Mouse (Mus musculus) limb, embryonic 12.5 days (tissue): ENCODE measurements at regions not wholly inside any gene's neighbourhood (a gene's known extent, or its start where the extent isn't known, plus 50 kb on each side); places are given as distances from the start of the nearest gene placed in this dataset.

Experiments
- ATAC-seq: fragments of 200-750 bp; cut with Nextera tagmentation; 2 replicates; pipeline ENCODE4 v1.8.0; 2017; ENCODE audit warnings: low read depth, moderate TSS enrichment; ENCODE audit not compliant: insufficient number of reproducible peaks, insufficient read depth, low FRiP score, low TSS enrichment
- H3K27ac ChIP-seq: fragments of 300-500 bp; sonication (generic); 2 replicates; pipeline ENCODE4 v1.5.1; 2016; ENCODE audit warnings: mild to moderate bottlenecking, moderate library complexity
- H3K27me3 ChIP-seq: fragments of 300-500 bp; sonication (generic); 2 replicates; pipeline ENCODE4 v1.6.1; 2016; ENCODE audit warnings: mild to moderate bottlenecking, moderate library complexity
- H3K36me3 ChIP-seq: fragments of 300-500 bp; sonication (generic); 2 replicates; pipeline ENCODE4 v1.6.1; 2016; ENCODE audit warnings: mild to moderate bottlenecking, moderate library complexity
- H3K4me1 ChIP-seq: fragments of 300-500 bp; sonication (generic); replicated peaks from 2 replicates; pipeline ENCODE4 v1.6.1; 2016
- H3K4me2 ChIP-seq: fragments of 300-500 bp; sonication (generic); 2 replicates; pipeline ENCODE4 v1.6.1; 2016; ENCODE audit warnings: mild to moderate bottlenecking, moderate library complexity
- H3K4me3 ChIP-seq: fragments of 300-500 bp; sonication (generic); replicated peaks from 2 replicates; pipeline ENCODE4 v1.5.1; 2016; ENCODE audit warnings: mild to moderate bottlenecking
- H3K9ac ChIP-seq: fragments of 300-500 bp; sonication (generic); replicated peaks from 2 replicates; pipeline ENCODE4 v1.6.1; 2016; ENCODE audit warnings: mild to moderate bottlenecking, moderate library complexity
- H3K9me3 ChIP-seq: fragments of 300-500 bp; sonication (generic); 2 replicates; pipeline ENCODE4 v1.6.1; 2016; ENCODE audit warnings: mild to moderate bottlenecking, moderate library complexity
- WGBS: fragments of 180-500 bp; shearing (Covaris S2); methylation state at CpG from one replicate; pipeline ENCODE4 v1.1.7; 2016; 5-methylcytosine and 5-hydroxymethylcytosine counted together

DNA sequence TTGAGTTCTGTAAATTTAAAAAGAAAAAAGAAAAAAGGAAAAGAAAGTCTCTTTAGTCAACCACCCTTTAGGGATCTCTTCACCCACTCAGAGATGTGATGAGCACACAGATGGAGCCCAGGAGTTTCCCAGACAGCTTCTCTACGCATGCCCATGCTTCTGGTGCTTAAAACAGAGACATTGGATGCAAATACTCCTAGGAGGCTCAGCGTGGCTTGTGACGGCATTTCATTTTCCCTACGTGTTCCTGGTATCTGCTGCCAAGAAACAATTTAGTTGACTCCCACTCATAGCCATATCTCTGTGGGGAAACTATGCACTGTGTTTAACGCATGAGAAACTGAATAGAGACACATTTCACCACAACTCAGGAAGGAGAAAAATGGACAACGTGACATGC is 345.6 kb upstream of the Nr2f2 start:
- no peak overlapping the region for H3K4me3 ChIP-seq
- no peak overlapping the region for H3K4me2 ChIP-seq
- H3K9ac ChIP-seq, result no peak overlapping the region
- H3K27ac ChIP-seq, result no peak overlapping the region
- no peaks in the 10 kb centered on the region for H3K9me3 ChIP-seq
- H3K36me3 ChIP-seq, result no peaks in the 10 kb centered on the region
- WGBS, result 89% methylated on average over 6 of the region's 6 CpGs
- no peaks in the 10 kb centered on the region for H3K4me1 ChIP-seq
- ATAC-seq, result no peak
- no peaks in the 10 kb centered on the region for H3K27me3 ChIP-seq

DNA sequence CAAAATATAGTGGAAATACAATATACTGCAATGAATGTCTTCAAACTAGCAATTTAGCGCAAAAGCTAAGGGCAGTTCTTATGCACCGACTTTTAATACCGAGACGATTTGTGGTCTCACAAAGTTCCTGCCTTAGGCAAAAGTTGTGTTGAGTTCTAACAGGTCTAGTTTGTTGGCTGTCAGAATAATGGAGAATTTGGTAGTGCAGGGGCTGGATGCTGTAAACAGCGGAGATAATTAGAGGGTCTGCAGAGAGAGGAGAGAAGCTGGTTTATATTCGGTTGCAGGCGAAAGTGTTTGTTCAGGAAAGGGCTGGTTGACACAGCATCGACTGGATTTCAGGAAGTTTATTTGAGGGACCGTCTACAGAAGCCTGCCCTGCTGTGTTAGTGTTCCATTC is 339.7 kb upstream of the Nr2f2 start:
- WGBS, result 34% methylated on average over 9 of the region's 9 CpGs
- Histone ChIP-seq H3K27me3 (no peaks in the 10 kb centered on the region), H3K9ac (no peak overlapping the region), H3K4me1 (peaks cover 3% of the 10 kb centered on the region; the same call in 1 of the 2 replicates), H3K36me3 (no peaks in the 10 kb centered on the region), H3K9me3 (no peaks in the 10 kb centered on the region), H3K4me2 (no peak overlapping the region), H3K27ac (no peak overlapping the region), H3K4me3 (no peak overlapping the region)
- no peak for ATAC-seq

DNA sequence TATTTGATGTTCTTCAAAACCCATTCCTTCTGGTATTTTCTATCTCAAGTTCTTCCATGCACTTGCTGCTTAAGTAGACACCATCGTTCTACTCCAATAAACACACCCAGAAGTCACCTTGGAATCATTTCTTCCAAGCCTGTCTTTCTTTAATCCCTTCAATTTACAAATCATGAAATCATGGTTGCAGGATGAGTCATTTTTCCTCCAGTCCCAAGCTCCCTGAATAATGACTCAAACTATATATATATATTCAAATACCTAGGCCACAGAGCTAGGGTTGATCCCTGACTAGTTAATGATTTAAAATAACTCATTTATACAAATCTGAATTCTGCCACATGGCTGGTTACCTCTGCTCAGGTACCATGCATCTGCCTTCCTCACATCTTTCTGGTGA is 337.2 kb upstream of the Nr2f2 start:
- H3K27ac ChIP-seq, result no peak overlapping the region
- H3K36me3 ChIP-seq, result no peaks in the 10 kb centered on the region
- no peak overlapping the region for H3K4me2 ChIP-seq
- WGBS, result 90% methylated on average over 1 of the region's 1 CpGs
- H3K4me3 ChIP-seq, result no peak overlapping the region
- H3K27me3 ChIP-seq, result no peaks in the 10 kb centered on the region
- H3K9ac ChIP-seq, result no peak overlapping the region
- peaks cover 8% of the 10 kb centered on the region; the same call in 1 of the 2 replicates for H3K4me1 ChIP-seq
- ATAC-seq, result no peak
- no peaks in the 10 kb centered on the region for H3K9me3 ChIP-seq

DNA sequence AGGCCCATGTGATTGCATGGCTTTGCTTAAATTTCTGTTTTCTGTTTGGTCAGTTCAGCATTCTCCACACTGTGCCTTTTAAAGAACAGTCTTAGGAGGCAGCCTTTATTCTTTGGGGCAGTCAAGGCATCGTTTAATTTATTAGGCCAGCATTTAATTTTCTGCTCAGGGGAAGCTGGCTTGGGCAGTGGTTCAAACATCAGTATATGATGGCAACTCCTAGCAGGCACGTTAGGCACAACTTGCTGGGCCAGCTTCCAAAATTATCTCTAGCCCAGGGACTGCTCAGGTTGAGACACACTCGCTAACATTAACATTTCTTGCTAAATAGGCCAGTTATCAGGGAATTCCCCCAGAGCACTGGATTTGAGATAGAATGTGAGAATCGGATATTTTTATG is 333.9 kb upstream of the Nr2f2 start:
- no peak for ATAC-seq

DNA sequence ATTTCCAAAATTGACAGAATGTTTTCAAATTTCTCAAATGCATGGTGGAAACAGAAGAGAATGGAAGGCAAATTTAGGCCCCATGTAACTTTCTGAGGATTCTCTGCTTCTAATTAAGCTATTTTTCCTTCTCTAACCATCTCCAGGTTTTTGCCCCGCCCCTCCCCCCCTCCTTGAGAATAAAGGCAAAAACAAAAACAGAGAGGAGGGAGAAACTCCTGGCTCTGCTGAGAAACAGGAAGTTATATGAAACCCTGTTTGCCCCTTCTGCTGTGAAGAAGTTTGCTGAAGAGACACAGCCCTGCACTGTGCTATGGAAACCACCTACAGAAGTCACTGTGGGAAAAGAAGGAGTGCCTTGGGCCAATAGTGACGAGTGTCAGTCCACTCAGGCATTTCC is 332.9 kb upstream of the Nr2f2 start:
- H3K4me1 ChIP-seq, result peaks cover 5% of the 10 kb centered on the region; the same call in 1 of the 2 replicates

More for the DNA sequence above, 333.9 kb upstream of the Nr2f2 start:
- H3K4me2 ChIP-seq, result no peak overlapping the region
- H3K27me3 ChIP-seq, result no peaks in the 10 kb centered on the region; the same call in 1 of the 2 replicates
- no peak overlapping the region for H3K27ac ChIP-seq
- no peaks in the 10 kb centered on the region for H3K36me3 ChIP-seq
- no peaks in the 10 kb centered on the region for H3K9me3 ChIP-seq
- peaks cover 5% of the 10 kb centered on the region; the same call in 1 of the 2 replicates for H3K4me1 ChIP-seq
- no peak overlapping the region for H3K9ac ChIP-seq
- WGBS, result 57% methylated on average over 4 of the region's 4 CpGs
- no peak overlapping the region for H3K4me3 ChIP-seq

DNA sequence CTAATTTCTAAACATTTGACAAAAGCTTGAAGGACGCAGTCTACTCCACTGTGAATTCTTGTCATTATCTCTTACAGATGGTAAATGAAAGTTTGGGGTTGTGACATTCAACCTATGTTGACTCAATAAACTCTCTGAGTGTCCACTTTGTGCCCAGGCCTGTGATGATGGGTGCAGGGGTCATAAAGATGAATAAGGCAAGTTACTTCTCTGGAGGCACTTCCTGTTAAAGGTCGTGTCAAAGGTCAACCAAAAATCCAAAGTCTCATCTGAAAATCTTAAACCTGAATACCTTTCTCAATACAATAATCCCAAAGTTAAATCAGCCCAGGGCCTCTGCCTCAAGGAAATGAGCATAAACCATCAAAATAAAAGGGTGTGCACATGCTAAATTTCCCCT is 332.5 kb upstream of the Nr2f2 start:
- peaks cover 5% of the 10 kb centered on the region; the same call in 1 of the 2 replicates for H3K4me1 ChIP-seq
- H3K4me2 ChIP-seq, result no peak overlapping the region
- no peak overlapping the region for H3K9ac ChIP-seq
- H3K9me3 ChIP-seq, result no peaks in the 10 kb centered on the region
- WGBS, result 59% methylated on average over 2 of the region's 2 CpGs
- H3K27ac ChIP-seq, result no peak overlapping the region
- no peaks in the 10 kb centered on the region for H3K36me3 ChIP-seq
- no peaks in the 10 kb centered on the region; the same call in 1 of the 2 replicates for H3K27me3 ChIP-seq
- ATAC-seq, result no peak
- no peak overlapping the region for H3K4me3 ChIP-seq

More for the DNA sequence above, 332.9 kb upstream of the Nr2f2 start:
- no peaks in the 10 kb centered on the region for H3K9me3 ChIP-seq
- no peak overlapping the region for H3K4me2 ChIP-seq
- H3K27ac ChIP-seq, result no peak overlapping the region
- no peaks in the 10 kb centered on the region; the same call in 1 of the 2 replicates for H3K27me3 ChIP-seq
- H3K36me3 ChIP-seq, result no peaks in the 10 kb centered on the region
- no peak overlapping the region for H3K4me3 ChIP-seq
- no peak overlapping the region for H3K9ac ChIP-seq
- 15% methylated on average over 2 of the region's 2 CpGs for WGBS
- ATAC-seq, result no peak

DNA sequence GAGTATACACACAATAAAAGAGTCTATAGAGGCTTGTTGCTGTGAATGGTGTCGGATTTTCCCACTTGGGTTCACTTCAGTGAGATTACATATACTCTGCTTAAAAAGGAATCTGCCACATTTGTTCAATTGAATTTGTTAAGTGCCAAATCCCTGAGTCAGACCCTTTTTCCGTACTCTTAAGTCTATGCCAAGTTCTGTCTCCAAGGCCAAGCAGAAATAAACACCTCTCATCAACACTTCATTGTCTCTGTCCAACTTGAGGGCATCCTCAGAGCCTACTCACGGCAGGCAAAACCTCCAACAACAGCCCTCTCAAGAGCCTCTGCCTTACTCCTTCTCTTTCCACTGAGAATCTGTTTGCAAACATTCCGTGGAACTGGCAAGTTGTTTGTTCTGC is 325.6 kb upstream of the Nr2f2 start:
- Histone ChIP-seq H3K4me3 (no peak overlapping the region), H3K36me3 (no peaks in the 10 kb centered on the region), H3K4me2 (no peak overlapping the region), H3K4me1 (no peaks in the 10 kb centered on the region), H3K9ac (no peak overlapping the region), H3K27ac (no peak overlapping the region), H3K9me3 (no peaks in the 10 kb centered on the region), H3K27me3 (no peaks in the 10 kb centered on the region)
- ATAC-seq, result no peak
- 75% methylated on average over 4 of the region's 4 CpGs for WGBS

DNA sequence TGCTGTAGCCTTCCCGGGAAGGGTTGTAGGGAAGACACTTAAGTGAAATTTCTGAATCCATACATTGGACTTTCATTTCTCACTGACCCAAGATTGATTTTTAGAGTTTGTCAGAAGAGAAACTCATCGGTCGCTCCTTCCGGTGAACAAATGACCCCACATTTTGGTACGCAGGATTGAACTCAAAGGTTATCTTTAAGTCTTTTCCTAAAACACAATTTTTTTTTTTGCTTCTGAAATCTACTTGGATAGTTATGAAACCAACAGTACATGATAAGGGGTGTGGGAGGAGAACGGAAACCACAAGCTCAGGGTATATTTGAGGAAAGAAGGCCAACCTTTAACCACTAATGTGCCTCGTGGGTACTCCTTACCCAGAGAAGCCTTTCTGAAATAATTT is 324.3 kb upstream of the Nr2f2 start:
- WGBS, result 94% methylated on average over 7 of the region's 7 CpGs
- H3K36me3 ChIP-seq, result no peaks in the 10 kb centered on the region
- H3K9ac ChIP-seq, result no peak overlapping the region
- no peaks in the 10 kb centered on the region for H3K4me1 ChIP-seq
- no peak overlapping the region for H3K4me2 ChIP-seq
- no peak for ATAC-seq
- H3K27me3 ChIP-seq, result no peaks in the 10 kb centered on the region
- H3K27ac ChIP-seq, result no peak overlapping the region
- no peak overlapping the region for H3K4me3 ChIP-seq
- H3K9me3 ChIP-seq, result no peaks in the 10 kb centered on the region

DNA sequence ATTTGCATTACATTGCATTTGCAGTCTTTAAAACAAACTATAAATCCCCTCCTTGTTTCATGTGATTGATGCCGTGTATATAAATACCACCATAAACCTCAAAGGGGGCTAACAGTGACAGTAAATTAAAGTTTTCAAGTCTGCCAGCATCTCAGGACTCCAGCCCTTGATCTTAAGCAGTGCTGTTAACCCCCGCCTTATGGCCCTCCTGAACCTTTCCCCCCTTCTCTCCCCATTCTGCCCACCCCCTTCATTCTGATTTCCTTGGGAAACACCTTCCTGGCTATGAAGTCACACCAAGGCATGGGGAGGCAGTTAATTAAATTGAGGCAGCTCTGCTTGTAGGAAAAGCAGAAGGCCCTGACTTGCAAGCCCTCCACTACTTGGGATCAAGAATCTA is 302.5 kb upstream of the Nr2f2 start:
- no peaks in the 10 kb centered on the region for H3K9me3 ChIP-seq
- H3K27me3 ChIP-seq, result peaks cover 12% of the 10 kb centered on the region; the same call in 1 of the 2 replicates
- 7% methylated on average over 2 of the region's 2 CpGs for WGBS
- no peaks in the 10 kb centered on the region for H3K36me3 ChIP-seq
- no peak overlapping the region for H3K9ac ChIP-seq
- H3K27ac ChIP-seq, result no peak overlapping the region; the same call in 1 of the 2 replicates
- no peak overlapping the region for H3K4me3 ChIP-seq
- no peak for ATAC-seq
- no peak overlapping the region for H3K4me2 ChIP-seq
- peaks cover 11% of the 10 kb centered on the region for H3K4me1 ChIP-seq

DNA sequence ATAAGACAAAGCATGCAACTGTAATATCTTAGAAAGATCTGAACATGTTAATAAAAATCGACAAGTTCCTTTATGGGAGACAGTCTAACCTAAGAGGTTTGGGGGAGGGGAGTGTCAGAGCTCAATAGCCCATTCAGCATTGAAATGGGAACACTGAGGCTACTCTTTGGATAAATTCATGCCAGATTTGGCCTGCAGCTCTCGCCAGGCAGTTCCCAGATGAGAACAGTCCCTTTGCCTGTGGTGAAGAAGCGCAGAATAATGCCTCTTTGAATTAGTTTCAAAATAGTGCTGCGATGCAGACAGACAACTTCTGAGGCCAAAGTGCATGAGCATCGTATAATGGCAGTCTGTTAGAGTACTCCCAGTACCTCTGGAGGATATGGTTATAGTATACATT is 293.6 kb upstream of the Nr2f2 start:
- Histone ChIP-seq H3K4me1 (no peaks in the 10 kb centered on the region), H3K27ac (no peak overlapping the region), H3K4me2 (no peak overlapping the region), H3K9ac (no peak overlapping the region), H3K36me3 (no peaks in the 10 kb centered on the region), H3K9me3 (no peaks in the 10 kb centered on the region), H3K4me3 (no peak overlapping the region), H3K27me3 (peaks cover 3% of the 10 kb centered on the region; the same call in 1 of the 2 replicates)
- no peak for ATAC-seq
- 81% methylated on average over 5 of the region's 5 CpGs for WGBS

DNA sequence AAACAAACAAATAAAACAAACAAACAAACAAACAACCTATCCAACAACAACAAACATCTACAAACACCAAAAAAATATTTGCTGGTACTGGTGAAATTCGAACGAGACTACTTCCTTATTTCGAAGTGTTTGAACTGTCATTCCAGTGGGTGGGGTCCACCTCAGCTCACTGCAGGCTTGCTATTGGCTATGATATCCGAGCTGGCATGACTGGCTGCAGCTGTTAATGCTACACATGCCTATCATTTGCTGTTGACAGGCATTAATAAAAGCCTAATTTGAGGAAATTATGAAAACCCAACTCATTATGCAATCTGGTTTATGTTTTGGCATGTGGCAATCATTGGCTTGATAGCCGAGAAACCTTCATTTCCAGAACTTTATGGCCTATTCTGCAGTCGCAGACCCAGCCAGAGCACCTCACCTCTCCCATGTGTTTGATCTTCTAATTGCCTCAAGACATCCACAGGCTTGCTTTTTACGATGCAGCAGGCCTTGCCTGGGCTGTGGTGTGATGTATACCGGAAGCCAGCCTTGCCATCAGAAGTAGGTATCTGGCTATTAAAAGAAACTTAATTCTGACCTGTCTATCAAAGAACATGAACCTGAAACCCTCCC is 283.3 kb upstream of the Nr2f2 start:
- Histone ChIP-seq H3K4me2 (0 out of 2 replicates have a peak overlapping the region, but pooled peaks have one; percentile 15), H3K4me1 (peaks cover 8% of the 10 kb centered on the region; the same call in 1 of the 2 replicates), H3K9ac (no peak overlapping the region), H3K27me3 (peaks cover 13% of the 10 kb centered on the region), H3K9me3 (0 out of 2 replicates have a peak, but pooled peaks cover 4% of the 10 kb centered on the region), H3K4me3 (no peak overlapping the region), H3K27ac (no peak overlapping the region), H3K36me3 (no peaks in the 10 kb centered on the region)
- ATAC-seq, result peak; percentile 92
- 4% methylated on average over 8 of the region's 8 CpGs for WGBS

DNA sequence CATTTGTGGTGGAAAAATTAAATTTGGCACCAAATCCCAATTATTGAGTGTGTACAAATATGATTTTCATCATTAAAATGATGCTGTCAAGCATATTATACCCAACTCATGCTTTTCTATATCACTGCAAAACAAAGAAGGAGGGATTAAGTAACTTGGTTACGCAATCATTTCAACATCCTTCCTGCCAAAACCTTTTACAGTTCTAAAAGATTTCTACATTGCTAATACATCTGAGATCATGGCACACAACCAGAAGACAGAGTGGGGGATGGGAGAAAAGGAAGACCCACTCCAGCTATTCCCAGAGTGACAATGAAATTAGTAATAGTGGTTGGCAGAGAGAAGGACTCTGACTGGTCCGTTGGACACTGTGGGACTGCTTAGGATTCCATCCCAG is 280.3 kb upstream of the Nr2f2 start:
- H3K27me3 ChIP-seq, result peaks cover 8% of the 10 kb centered on the region
- no peak for ATAC-seq
- H3K9ac ChIP-seq, result no peak overlapping the region
- no peak overlapping the region for H3K27ac ChIP-seq
- no peaks in the 10 kb centered on the region for H3K9me3 ChIP-seq
- 91% methylated on average over 2 of the region's 2 CpGs for whole genome bisulfite sequencing
- H3K4me2 ChIP-seq, result no peak overlapping the region
- H3K4me3 ChIP-seq, result no peak overlapping the region
- peaks cover 26% of the 10 kb centered on the region for H3K4me1 ChIP-seq
- no peaks in the 10 kb centered on the region for H3K36me3 ChIP-seq
